Mouse (Mus musculus): ENCODE measurements around the gene Uggt2. TPM values are rescaled to one million over a fixed set of nuclear protein-coding genes. Genes with fewer than 3 reads are reported as not detected.

Uggt2 gene
- polyA plus RNA-seq (2012; rRNA removed) = 0.35 and 0.57 TPM in 2 replicates

DNA sequence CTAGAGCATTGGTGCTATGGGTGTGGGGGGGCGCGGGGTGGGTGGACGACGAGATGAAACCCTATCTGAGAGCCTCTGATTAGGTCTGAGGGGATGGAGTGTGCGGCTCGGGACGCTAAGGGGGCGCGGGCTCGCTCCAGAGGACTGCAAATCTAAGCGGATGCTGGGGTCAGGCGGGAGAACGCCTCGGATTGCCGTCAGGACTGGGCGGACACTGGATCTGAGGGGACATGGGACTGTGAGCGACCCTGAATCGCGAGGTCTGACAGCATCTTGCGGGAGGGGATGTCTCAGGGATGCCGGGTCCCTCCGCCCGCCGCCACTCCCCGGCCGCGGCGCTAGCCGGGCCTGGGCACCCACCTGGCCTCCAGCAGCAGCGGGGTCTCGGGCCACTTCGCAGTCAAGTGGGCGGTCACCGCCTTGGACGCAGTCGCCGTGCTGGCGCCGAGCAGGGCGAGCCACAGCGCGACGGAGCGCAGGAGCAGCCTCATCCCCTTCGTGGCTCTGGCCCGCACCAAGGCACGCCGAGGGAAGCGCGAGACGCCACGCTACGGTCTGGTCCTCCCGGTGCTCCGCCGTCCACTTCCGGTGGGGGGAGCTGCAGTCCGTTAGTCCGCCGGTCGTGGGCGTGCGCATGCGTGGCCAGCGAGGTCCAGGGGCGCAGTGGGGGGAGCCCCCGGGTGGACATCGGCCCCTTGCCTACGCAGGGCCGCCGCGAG, at the start of gene Uggt2:
Uggt2 (minus strand) TSS at position 580 of the 719 bp plus-strand sequence.

GRCm38 (mm10) chr14:119137906-119138785, 38.9 kb upstream of the Uggt2 start, which contains the start of gene Hs6st3:
Gene Hs6st3, plus strand, starts transcription at chr14:119138341.

DNA sequence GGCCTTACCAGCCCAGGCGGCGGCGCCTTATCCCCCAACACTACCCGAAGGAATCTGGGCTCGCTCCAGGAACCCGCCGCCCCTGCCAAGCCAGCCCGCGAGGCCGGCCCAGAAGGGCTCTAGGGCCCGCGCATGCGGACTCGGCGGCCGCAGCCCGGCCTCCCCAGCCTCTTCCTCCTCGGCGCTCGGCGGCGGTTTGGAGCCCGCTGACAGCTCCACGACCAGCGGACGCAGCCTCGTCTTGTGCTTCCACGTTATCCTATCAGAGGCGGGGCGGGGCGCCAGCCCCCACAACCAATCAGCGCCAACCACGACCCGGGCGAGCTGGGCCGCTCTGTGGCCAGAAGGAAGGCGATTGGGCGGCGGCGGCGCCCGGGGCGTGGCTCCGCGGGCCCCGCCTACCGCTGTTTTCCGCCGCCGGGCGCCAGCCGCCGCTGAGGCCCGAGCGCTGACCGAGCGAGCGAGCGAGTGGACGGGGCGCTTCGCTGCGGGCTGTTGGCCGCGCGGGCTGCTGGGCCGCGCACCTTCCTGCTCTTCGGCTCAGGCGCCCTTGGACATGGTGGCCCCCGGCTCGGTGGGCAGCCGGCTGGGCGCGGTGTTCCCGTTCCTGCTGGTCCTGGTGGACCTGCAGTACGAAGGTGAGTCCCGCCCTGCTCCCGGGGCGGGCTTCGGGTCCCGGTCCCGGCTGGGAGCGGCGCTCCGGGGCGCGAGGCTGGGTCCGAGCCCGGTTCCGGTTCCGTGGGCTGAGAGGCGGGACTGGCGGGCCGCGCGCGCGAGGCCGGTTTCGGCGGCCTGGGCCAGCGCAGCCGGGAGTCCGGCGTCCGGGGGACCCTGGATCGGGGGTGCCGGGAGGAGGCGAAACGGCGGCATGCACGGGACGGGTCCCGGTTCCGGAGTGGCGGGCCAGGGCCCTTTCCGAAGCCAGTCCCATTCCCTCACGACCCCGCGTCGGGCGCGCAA, 161.4 kb downstream of the Uggt2 start, which contains the start of gene Dnajc3:
Dnajc3 (plus strand) TSS at position 444 of the 960 bp plus-strand sequence.

Other genes with a start within 250 kb of the Uggt2 start
- 2.7 and 4.1 TPM in 2 replicates for gene Dzip1, start 174.0 kb downstream of the Uggt2 start, polyA plus RNA-seq (2012; rRNA removed)
- 4.3 and 4.6 TPM in 2 replicates for gene Dnajc3, start 161.5 kb downstream of the Uggt2 start, polyA plus RNA-seq (2012; rRNA removed)
- gene Hs6st3, start 38.9 kb upstream of the Uggt2 start, polyA plus RNA-seq (2012; rRNA removed) = 0.13 TPM in 1 of 2 replicates, not detected in the other